Mouse (Mus musculus): ENCODE data around the gene Gns. TPM values are rescaled to one million over a fixed set of nuclear protein-coding genes. Genes with fewer than 3 reads are reported as not detected.

Gene Gns
- polyA plus RNA-seq, 1 experiment from 2014 or later, result 50.3 TPM

DNA sequence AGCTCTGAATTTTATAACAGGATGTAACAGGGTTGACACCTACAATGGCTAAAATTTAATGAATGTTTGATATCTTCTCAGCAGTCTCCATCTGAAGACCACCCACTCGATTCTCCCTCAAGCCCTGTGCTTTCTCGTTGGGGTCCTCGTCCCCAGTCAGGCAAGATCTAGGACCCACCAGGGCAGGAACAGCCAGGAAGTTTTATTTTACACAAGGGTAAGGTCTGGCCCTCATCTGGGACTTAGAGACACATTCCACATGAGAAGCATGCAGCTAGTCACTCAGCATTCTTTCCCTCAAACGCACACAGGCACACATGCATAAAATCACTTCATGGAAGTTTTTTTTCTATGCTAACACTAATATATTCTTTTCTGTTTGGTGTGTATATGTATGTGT, 71.8 kb downstream of the Gns start:
- Histone ChIP-seq H3K4me2 (ENCODE audit: low read depth, low read length) (no peak overlapping the region), H3K27ac (ENCODE audit: low read depth, low read length) (no peak overlapping the region), H3K4me1 (ENCODE audit: control insufficient read depth, insufficient read depth, low read length) (peaks cover 7% of the 10 kb centered on the region; the same call in 1 of the 2 replicates), H3K4me3 (ENCODE audit: low read depth, low read length) (no peak overlapping the region), H3K36me3 (ENCODE audit: control insufficient read depth, insufficient read depth, low read length) (no peaks in the 10 kb centered on the region), H3K27me3 (ENCODE audit: control insufficient read depth, insufficient read depth, low read length) (no peaks in the 10 kb centered on the region), H3K9me3 (ENCODE audit: control insufficient read depth, low read length) (no peaks in the 10 kb centered on the region), H3K9ac (replicated peaks; ENCODE audit: low read depth, low read length) (no peak overlapping the region)
- ATAC-seq (ENCODE audit: low read depth), result no peak
- WGBS, result 71% methylated on average over 4 of the region's 4 CpGs

DNA sequence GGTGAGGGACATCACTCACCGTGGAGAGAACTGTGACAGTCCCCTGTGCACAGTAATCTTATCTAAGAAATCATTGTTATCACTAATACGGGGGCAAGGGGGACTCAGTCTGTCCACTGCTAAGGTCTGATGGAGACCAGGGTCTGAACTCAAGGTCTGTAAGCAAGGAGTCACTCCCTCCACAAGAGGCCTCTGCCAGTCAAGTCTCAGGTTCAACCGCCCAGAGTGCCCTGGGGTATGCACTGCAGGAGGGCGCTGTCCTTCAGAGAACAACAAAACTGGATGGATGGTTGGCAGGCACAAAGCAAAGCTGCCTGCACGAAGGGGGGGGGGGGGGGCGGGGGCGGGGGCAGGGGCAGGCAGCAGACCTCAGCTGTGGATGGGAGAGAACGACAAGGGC, 73.2 kb downstream of the Gns start:
- Histone ChIP-seq H3K9me3 (ENCODE audit: control insufficient read depth, low read length) (no peaks in the 10 kb centered on the region), H3K27me3 (ENCODE audit: control insufficient read depth, insufficient read depth, low read length) (no peaks in the 10 kb centered on the region), H3K4me3 (ENCODE audit: low read depth, low read length) (no peak overlapping the region), H3K4me2 (ENCODE audit: low read depth, low read length) (no peak overlapping the region), H3K27ac (ENCODE audit: low read depth, low read length) (no peak overlapping the region), H3K9ac (replicated peaks; ENCODE audit: low read depth, low read length) (no peak overlapping the region), H3K36me3 (ENCODE audit: control insufficient read depth, insufficient read depth, low read length) (no peaks in the 10 kb centered on the region), H3K4me1 (ENCODE audit: control insufficient read depth, insufficient read depth, low read length) (peaks cover under 1% of the 10 kb centered on the region; the same call in 1 of the 2 replicates)
- ATAC-seq (ENCODE audit: low read depth), result no peak
- WGBS, result 55% methylated on average over 7 of the region's 8 CpGs

DNA sequence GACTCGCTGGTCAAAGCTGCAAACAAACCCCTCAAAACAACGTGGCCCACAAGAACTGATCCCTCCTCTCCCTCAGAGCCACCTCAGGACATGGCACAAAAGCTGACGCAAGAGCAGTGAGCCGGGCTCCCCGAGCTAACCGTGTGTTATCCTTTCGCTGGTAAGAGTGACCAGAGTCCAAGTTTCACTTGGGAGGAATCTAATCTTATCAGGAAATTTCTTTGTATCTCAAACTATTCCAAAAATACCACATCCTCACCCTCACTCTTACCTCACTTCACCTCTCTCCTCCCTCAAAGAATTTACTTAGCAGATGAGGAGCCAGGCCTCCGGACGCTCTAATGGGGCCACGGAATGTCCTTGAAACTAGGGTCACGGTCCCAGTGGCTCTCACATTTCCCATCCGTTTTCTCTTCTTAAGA, 74.4 kb downstream of the Gns start:
- Histone ChIP-seq H3K27ac (ENCODE audit: low read depth, low read length) (no peak overlapping the region), H3K9ac (replicated peaks; ENCODE audit: low read depth, low read length) (no peak overlapping the region), H3K4me2 (ENCODE audit: low read depth, low read length) (no peak overlapping the region), H3K4me3 (ENCODE audit: low read depth, low read length) (no peak overlapping the region), H3K36me3 (ENCODE audit: control insufficient read depth, insufficient read depth, low read length) (no peaks in the 10 kb centered on the region), H3K9me3 (ENCODE audit: control insufficient read depth, low read length) (no peaks in the 10 kb centered on the region), H3K4me1 (ENCODE audit: control insufficient read depth, insufficient read depth, low read length) (no peaks in the 10 kb centered on the region), H3K27me3 (ENCODE audit: control insufficient read depth, insufficient read depth, low read length) (no peaks in the 10 kb centered on the region)
- ATAC-seq (ENCODE audit: low read depth), result no peak
- WGBS, result 90% methylated on average over 12 of the region's 12 CpGs

DNA sequence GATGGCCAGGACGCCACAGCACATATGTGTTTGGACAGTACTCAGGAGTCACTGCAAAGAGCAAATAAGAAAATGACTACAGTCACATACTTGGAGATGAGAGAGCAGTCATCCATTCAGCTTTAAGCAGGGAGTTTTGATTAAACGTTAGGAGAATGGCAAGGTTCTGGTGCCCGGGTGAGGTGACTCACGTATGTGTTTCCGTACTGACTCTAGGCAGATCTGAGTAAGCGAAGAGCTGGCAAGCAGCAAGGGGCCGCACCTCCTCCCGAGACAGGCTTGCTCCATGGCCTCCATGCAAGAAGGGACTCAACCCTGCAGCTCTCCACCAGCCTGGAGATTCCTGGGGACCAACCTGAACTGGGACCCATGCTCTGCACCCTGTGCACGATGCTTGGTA, 78.9 kb downstream of the Gns start:
- no peak overlapping the region for H3K27ac ChIP-seq (ENCODE audit: low read depth, low read length)

DNA sequence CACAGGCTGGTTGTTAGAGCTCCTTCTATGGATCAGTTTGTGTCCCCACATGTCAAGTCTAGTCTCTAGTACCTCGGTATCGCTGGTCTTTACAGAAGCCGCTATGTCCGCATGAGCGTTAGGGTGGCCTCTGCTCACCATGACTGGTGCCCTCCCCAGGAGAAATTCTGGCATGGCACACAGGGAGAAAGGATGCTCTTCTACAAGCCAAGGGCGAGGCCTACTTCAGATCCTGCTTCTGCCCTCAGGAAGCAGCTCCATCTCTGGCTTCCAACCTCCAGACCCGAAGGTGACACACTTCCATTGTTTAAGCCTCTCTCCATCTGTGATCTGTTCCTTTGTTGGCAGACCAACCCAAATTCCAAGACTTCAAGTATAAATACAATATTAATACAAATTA, 79.3 kb downstream of the Gns start:
- no peak overlapping the region for H3K9ac ChIP-seq (replicated peaks; ENCODE audit: low read depth, low read length)
- H3K4me1 ChIP-seq (ENCODE audit: control insufficient read depth, insufficient read depth, low read length), result no peaks in the 10 kb centered on the region
- no peak overlapping the region for H3K4me2 ChIP-seq (ENCODE audit: low read depth, low read length)
- H3K4me3 ChIP-seq (ENCODE audit: low read depth, low read length), result no peak overlapping the region
- H3K9me3 ChIP-seq (ENCODE audit: control insufficient read depth, low read length), result no peaks in the 10 kb centered on the region
- H3K36me3 ChIP-seq (ENCODE audit: control insufficient read depth, insufficient read depth, low read length), result no peaks in the 10 kb centered on the region
- 97% methylated on average over 7 of the region's 7 CpGs for WGBS
- no peak for ATAC-seq (ENCODE audit: low read depth)
- no peaks in the 10 kb centered on the region for H3K27me3 ChIP-seq (ENCODE audit: control insufficient read depth, insufficient read depth, low read length)
- no peak overlapping the region for H3K27ac ChIP-seq (ENCODE audit: low read depth, low read length)

More for the DNA sequence above, 78.9 kb downstream of the Gns start:
- 92% methylated on average over 9 of the region's 9 CpGs for WGBS
- no peaks in the 10 kb centered on the region for H3K27me3 ChIP-seq (ENCODE audit: control insufficient read depth, insufficient read depth, low read length)
- H3K9me3 ChIP-seq (ENCODE audit: control insufficient read depth, low read length), result no peaks in the 10 kb centered on the region
- H3K36me3 ChIP-seq (ENCODE audit: control insufficient read depth, insufficient read depth, low read length), result no peaks in the 10 kb centered on the region
- no peak for ATAC-seq (ENCODE audit: low read depth)
- no peak overlapping the region for H3K4me3 ChIP-seq (ENCODE audit: low read depth, low read length)
- H3K4me2 ChIP-seq (ENCODE audit: low read depth, low read length), result no peak overlapping the region
- no peaks in the 10 kb centered on the region for H3K4me1 ChIP-seq (ENCODE audit: control insufficient read depth, insufficient read depth, low read length)
- H3K9ac ChIP-seq (replicated peaks; ENCODE audit: low read depth, low read length), result no peak overlapping the region

DNA sequence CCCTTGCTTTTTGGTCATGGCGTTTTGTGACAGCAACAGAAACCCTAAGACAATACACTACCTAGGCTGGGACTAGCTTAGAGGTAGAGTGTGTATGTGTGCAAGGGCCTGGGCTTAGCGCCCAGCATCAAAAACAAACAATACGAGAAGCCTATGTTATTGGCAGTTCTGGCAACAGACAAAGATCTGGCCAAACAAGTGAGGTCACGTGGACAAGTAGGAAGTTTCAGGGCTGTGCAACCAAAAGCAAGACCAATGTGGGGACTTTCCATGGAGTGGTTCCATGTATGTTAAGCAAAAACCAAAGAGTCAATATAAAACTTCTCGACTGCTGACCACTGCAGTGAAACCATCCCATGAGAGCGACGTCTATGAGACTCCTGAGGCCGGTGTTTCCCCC, 80.9 kb downstream of the Gns start:
- Histone ChIP-seq H3K9me3 (ENCODE audit: control insufficient read depth, low read length) (no peaks in the 10 kb centered on the region), H3K27me3 (ENCODE audit: control insufficient read depth, insufficient read depth, low read length) (no peaks in the 10 kb centered on the region), H3K36me3 (ENCODE audit: control insufficient read depth, insufficient read depth, low read length) (no peaks in the 10 kb centered on the region), H3K4me1 (ENCODE audit: control insufficient read depth, insufficient read depth, low read length) (no peaks in the 10 kb centered on the region), H3K4me2 (ENCODE audit: low read depth, low read length) (no peak overlapping the region), H3K27ac (ENCODE audit: low read depth, low read length) (no peak overlapping the region), H3K9ac (replicated peaks; ENCODE audit: low read depth, low read length) (no peak overlapping the region), H3K4me3 (ENCODE audit: low read depth, low read length) (no peak overlapping the region)
- 91% methylated on average over 8 of the region's 8 CpGs for WGBS
- no peak for ATAC-seq (ENCODE audit: low read depth)

Other genes with a start within 250 kb of the Gns start
- 27.2 and 31.4 TPM in 2 replicates for gene Tbc1d30, start 13.8 kb upstream of the Gns start, polyA plus RNA-seq (2014; fragmentation: Nextera tagmentation; extraction: Ambion mirVana)
- gene Rassf3, start 111.3 kb downstream of the Gns start, polyA plus RNA-seq (2014; fragmentation: Nextera tagmentation; extraction: Ambion mirVana), result 4.1 and 6.9 TPM in 2 replicates
- gene Tbk1, start 221.7 kb downstream of the Gns start, polyA plus RNA-seq (2014; fragmentation: Nextera tagmentation; extraction: Ambion mirVana), result 37.5 and 38.3 TPM in 2 replicates